Mouse (Mus musculus) CH12.LX (cell line): ENCODE data around the gene B430306N03Rik.

Experiments used
- CTCF ChIP-seq, 2 experiments: IDR thresholded peaks in 1 of 2; conservative IDR thresholded peaks in 1 of 2; 2 replicates each; pipeline ENCODE4 v1.5.1; 2011 to 2012; ENCODE audit warnings: low read depth in 2 of 2, low read length in 2 of 2, improper control_type of control experiment in 1 of 2, inconsistent platforms in 1 of 2, mild to moderate bottlenecking in 1 of 2, moderate library complexity in 1 of 2
- KAT2A ChIP-seq: IDR thresholded peaks from 2 replicates; pipeline ENCODE4 v1.6.1; 2012; ENCODE audit warnings: low read length, improper control_type of control experiment, inconsistent platforms; ENCODE audit not compliant: insufficient replicate concordance

DNA sequence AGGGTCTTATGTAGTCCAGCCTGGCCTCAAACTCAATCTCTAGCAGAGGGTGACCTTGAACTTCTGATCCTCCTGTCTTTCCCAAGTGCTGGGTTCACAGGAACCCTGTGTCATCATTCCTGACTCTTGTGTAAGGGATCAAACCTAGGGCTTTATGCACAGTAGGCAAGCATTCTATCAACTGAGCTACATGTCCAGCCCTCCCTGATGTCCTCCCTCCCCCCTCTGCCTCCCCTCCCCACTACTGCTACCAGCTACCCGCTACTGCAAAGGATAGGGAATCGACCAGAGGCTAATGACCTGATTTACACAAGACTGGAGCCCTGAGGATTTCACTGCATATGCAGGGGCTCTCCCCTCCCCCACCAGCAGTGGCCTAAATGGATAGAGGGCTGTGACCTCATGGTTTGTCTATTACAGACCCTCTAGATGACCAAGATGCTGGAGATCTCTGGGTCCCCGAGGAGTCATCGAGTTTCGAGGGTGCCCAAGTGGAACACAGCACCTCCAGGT lies 34.8 kb downstream of the B430306N03Rik start:
- TF ChIP-seq CTCF (conservative IDR thresholded peaks at IDR 0.05 in 1 of 2, IDR thresholded peaks at IDR 0.05 in 1 of 2; ENCODE audit: low read depth in 2 of 2, low read length in 2 of 2) (no peak), KAT2A (no peak)
